Mouse (Mus musculus) pancreas, adult 10 weeks (tissue): Measurements from ENCODE around the gene Smchd1. TPM values are rescaled to one million over a fixed set of nuclear protein-coding genes. Genes with fewer than 3 reads are reported as not detected.

Experiments
- polyA plus RNA-seq: library from polyadenylated mRNA; stranded (reverse); fragments of 350-450 nt; fragmentation: Illumina TruSeq; extraction: RNeasy Lipid Tissue Mini Kit (QIAGEN cat#74804); gene quantifications from one replicate; pipeline ENCODE4 v1.2.3, GENCODE M21; 2015; ENCODE audit warnings: low read depth, low replicate concordance; ENCODE audit not compliant: insufficient read depth

The Smchd1 gene
- polyA plus RNA-seq = 7.8 TPM

DNA sequence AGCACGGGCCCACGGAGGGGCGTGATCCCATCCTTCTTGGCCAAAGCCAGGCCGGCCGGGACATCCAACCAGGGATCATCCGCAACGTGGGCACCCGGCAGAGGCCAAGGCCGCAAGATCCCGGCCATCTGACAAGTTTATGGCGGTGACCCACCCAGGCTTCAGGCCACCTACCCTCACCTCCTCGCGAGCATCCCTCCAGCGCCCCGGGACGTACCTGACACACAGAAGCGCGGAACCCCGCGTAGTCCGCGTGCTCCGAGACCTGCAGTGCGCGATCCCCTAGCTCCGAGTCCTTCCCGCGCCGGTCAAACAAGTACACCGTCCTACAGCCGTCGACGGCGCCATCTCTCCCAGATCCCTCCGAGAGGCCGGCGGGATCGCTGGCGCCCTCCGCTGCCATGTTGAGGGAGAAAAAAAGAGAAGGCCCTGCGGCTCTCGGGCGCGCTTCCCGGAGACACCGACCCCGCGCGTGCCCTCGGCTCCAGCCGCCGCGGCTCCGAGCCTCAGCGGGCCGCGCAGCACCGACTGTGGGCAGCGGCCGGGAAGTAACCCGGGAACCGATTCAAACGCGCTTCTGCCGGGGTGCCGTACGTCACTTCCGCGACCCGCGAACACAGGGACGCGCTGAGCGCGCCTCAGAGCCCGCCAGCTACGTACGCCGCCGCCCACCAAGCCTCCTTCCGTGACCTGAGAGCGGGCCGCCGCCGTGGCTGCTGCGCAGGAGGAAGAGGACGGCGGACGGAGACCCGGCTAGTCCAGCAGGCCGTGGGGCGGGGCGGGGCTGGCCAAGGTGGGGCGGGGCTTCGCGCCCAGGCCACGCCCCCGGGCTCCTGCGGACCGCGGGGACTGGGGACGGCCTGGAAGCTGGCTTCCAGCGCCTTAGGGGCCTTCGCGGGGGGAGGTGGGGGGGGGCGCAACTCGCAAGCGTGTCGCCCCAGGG is at the start of gene Smchd1:
Smchd1 (minus strand) TSS at position 582 of the 943 bp plus-strand sequence.

GRCm38 (mm10) chr17:71459818-71460217 is 15.3 kb downstream of the Smchd1 start, which contains the start of gene Gm4707:
Gene Gm4707 (minus strand): TSS chr17:71459918.

DNA sequence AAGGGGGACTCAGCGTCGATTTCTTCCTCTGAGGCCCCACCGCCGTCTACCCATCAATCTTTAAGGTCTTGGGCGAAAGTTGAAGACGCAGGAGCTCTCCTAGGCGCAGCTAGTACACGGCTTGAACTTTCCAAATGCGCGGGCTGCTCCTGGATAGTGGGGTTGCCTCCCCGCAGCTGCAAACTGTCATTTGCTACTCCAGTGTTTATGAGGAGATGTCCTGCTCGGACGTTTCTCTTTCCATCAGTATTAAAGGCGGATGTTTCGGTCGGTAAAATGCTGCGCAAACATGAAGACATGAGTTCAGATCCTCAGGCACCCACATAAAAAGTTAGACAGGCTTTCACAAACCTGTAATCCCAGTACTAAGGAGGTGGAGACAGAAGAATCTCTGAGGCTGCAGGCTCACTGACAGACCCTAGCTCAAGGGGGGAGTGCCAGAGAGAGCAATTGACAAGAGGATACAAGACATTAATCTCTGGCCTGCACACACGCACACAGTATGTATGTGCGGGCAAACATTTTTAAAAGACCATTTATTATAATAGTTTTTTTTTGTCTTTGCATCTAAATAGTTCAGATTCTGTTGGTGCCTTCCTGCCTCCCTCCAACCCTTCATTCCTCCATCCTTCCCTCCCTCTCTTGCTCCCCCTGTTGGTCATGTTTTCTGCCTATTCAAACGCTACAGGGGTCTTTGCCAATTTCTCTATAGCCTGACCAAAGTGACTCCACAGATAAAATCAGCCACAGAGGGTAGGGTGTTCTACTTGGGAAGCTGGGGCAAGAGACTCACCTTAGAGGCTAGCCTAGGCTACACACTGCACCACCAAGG is 163.6 kb downstream of the Smchd1 start, which contains the start of gene Emilin2:
Emilin2 (minus strand) TSS at position 639 of the 832 bp plus-strand sequence.

Other genes with a start within 250 kb of the Smchd1 start
- 7.6 TPM for gene Emilin2, start 163.4 kb downstream of the Smchd1 start, polyA plus RNA-seq
- not detected for gene Gm4707, start 15.4 kb downstream of the Smchd1 start, polyA plus RNA-seq
- not detected for gene Ndc80, start 51.5 kb upstream of the Smchd1 start, polyA plus RNA-seq
- not detected for gene Spdya, start 76.7 kb upstream of the Smchd1 start, polyA plus RNA-seq
- gene Wdr43, start 140.6 kb upstream of the Smchd1 start, polyA plus RNA-seq = 19.9 TPM
- not detected for gene Togaram2, start 197.9 kb upstream of the Smchd1 start, polyA plus RNA-seq